Mouse (Mus musculus): ENCODE measurements around the gene Tfb2m.
A peak's percentile ranks its signal among the peaks of the same experiment; 100 is the strongest.

Gene Tfb2m

DNA sequence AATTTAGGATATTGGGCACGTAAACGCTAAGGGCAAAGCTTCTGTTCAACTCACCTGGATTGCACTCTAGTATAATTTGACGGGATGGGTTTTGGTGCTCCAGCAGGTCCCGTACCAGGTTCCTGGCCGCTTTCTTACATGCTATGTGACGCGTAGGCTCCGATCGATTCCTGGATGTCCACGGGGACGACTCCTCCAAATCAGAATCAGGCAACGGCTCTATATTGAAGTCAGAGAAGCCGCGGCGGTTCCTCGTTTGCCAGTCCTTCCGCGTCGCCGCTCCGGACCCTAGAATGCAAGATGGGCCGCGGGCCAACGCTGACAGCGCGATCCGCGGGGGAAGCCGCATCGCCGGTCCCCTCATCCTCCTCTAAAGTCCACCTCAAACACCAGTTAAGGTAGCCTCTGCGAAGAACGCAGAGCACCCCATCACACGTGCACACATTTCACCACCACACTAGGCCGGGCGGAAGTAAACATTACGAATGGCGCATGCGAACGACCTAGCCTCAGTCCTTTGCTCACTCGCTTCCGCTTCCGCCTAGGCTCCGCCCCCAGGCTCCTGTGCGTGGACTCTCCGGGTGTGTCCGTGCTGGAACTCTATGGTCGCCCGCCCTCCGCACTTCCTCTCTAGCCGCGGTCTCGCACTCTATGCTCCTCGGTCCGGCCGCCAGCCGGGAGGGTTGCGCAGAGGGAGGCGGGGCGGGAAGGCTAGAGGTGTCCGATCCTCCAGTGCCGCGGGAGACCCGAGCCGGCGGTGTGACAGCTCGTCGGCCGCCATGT, at the start of gene Tfb2m, which contains the start of gene Cnst:
TSS of gene Tfb2m (minus strand) at position 500 of the 783 bp plus-strand sequence.
TSS of gene Cnst (plus strand) at position 603 of the 783 bp plus-strand sequence.
- DNase-seq (ENCODE audit: low spot score in 2 of 2) = peak; percentile 98 to 99

DNA sequence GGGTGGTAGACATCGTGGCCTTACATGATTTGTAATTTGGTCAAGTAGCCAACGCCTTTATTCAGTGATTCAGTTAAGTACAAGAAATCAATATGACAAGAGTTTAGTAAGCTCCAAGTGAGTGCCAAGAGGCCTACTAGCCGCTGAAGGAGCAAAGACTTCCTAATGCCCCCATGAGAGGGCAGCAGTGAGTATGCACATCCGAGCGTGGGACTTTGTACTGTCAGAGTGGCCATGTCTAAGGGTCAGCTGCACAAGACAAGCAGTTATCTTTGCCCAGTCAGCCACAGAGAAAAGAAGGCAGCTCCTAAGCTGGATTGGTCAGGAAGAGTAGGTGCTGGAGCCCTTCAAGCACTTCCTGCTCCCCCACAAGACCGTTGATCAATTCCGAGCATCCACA, 46.9 kb upstream of the Tfb2m start:
- DNase-seq (ENCODE audit: low spot score in 2 of 2) = no peak

DNA sequence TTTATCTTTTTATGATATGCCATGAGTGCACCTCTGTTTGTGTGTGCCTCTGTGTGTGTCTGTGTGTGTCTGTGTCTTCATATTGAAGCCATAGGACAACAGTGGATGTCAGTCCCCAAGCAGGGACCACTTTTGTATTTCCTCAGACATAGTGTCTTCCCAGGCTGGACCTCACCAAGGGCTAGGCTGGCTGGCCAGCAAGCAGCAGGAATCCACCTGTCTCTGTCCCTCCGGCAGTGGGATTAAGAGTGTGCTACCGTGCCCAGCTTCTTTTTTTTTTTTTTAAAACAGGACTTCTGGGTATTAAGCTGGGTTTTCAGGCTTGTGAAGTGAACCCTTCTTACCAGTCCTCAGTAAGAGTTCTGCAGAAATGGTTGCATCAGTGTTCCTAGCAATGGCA, 46.1 kb upstream of the Tfb2m start:
- DNase-seq (ENCODE audit: low spot score in 2 of 2) = no peak

DNA sequence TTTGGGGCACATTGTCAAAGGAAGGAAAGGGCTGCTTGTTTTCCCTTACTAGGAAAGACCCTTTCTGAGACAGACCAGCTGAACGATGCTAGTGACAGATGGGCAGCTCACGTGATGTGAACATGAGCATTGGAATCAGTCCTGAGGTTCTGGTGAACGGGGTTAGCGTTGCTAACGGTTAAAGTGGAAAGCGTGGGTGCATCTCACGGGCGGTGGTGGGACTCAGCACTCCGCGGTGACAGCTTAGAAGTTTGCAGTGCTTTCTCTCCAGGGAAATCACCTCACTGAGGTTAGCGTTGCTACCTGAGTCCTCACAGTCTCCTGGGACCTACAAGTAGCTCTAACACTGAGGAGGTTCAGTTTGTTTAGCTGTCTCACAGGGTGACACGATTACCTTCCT, 45.6 kb upstream of the Tfb2m start:
- DNase-seq (ENCODE audit: low spot score in 2 of 2) = peak; percentile 36 to 64

DNA sequence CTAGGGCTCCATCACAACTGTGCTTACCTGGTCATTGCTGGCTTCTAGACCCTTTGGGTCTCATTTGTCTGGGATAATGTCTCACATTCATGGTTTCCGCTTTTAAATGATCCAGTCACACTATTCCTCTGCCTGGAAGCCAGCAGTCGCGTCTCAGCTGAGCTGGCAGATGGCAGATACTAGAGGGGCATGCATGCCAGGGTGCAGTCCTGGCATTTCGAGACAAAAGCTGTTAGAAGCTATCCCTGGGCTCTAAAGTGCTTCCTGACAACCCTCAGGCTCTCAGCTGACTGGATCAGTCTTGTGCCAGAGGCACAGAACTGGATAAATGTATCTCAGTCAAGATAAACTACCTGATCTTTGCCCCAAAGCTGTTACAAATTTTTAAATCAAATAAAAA, 42.2 kb upstream of the Tfb2m start:
- DNase-seq (ENCODE audit: low spot score in 2 of 2) = peak in 1 of 2 experiments; percentile 35

DNA sequence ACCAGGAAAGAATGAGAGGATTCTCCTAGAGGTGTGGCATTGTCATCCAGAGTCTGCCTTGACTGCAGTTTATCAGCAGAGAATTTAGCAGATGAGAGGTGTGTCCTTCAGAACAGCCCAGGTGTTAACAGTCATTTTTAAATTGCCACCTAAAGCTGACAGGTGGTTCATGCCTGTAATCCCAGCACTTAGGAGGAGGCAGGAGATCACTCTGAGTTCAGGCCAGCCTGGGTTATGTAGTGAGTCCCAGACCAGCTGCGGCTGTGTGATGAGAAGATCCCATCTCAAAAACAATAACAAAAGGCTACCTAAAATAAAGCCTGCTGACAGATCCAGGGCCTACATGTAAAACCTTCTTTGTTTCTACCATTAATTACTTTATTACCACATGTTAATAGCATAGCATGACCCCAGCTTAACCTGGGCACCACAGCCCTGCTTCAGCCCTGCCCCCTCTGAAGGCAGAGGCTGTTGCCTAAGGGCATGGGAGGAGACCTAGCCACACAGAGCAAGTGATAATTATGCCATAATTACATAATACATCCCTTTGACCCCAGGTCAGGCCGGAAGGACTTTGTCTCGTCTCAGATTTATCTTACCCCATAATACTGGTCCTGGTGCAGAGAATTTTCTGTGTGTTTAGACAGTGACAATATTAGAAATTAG, 40.5 kb upstream of the Tfb2m start:
- no peak for DNase-seq (ENCODE audit: low spot score in 2 of 2)

DNA sequence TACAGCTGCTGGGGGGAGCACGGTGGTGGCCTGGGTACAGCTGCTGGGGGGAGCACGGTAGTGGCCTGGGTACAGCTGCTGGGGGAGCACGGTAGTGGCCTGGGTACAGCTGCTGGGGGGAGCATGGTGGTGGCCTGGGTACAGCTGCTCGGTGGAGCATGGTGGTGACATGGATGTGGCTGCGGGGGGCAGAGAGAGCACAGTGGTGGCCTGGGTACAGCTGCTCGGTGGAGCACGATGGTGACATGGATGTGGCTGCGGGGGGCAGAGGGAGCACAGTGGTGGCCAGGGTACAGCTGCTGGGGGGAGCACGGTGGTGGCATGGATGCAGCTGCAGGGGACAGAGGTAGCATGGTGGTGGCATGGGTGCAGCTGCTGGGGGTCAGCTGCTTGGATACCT, 39.6 kb upstream of the Tfb2m start:
- DNase-seq (ENCODE audit: low spot score in 2 of 2) = no peak

DNA sequence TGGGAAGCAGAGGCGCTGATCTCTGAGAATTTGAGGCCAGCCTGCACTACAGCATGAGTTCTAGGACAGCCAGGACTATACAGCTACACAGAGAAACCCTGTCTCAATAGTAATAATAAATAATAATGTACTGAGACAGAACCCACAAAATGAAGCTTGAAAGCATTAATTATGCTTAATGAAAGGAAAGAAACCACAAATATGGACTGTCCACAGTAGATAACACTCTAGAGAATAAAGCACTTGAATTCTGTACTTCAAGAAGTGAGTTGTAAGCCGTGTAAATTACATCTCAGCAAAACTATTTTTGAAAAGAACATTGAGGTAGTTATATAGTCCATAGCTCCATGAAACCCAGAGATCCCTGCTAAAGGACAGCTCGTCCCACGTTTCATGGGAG, 38.2 kb upstream of the Tfb2m start:
- no peak for DNase-seq (ENCODE audit: low spot score in 2 of 2)

DNA sequence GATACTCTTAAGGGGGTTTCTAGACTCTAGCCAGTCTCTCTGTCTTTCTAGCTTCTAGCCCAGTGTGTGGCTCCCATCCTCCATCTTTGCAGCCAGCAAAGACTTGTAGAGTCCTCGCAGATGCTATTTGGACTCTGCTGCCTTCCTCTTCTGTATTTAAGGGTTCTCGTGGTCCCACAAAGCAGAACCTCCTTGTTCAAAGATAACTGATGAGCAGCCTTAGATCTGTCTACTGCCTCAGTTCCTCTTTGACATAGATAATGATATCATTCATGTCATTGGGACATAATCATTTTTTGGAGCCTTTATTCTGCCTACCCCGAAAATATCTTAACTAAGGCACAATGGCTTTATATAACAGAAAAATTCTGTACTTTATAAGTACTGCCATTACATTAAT, 37.0 kb upstream of the Tfb2m start:
- DNase-seq (ENCODE audit: low spot score in 2 of 2) = no peak

DNA sequence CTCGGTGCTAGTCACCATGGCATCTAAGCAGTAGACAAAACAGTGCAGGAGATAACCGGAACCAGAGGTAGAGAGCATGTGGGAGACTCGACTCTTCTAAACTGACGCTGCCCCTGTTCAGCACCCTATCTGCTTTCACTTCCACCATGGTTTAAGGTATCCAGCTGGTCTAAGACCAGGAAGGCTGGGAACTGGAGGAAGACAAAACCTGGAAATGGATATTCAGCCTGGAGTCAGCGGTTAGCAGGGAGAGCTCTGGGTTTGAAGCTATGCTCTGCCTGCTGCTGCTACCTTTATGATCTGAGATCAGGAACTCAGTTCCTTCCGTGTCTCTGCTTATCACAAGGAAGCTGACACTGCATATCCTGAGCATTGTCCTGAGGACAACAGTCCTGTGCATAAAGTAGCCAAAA, 36.0 kb upstream of the Tfb2m start:
- no peak for DNase-seq (ENCODE audit: low spot score in 2 of 2)

DNA sequence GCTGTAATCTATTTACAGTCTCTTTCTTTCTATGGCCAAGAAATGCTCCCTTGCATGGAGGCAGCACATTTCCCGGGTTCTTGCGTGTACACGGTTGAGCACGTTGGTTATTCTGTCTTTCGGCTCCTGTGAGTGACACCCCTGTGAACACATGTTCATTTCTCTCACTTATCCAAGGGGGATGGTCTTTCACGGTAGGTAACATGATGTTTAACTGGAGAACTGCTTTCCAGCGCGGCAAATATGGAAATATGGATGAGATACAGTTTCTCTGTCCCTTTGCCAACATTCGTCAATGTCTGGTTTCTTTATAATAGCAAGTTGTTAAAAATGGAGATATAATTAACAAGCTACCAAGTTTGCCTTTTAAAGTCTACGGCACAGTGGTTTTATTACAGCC, 35.4 kb upstream of the Tfb2m start:
- no peak for DNase-seq (ENCODE audit: low spot score in 2 of 2)

DNA sequence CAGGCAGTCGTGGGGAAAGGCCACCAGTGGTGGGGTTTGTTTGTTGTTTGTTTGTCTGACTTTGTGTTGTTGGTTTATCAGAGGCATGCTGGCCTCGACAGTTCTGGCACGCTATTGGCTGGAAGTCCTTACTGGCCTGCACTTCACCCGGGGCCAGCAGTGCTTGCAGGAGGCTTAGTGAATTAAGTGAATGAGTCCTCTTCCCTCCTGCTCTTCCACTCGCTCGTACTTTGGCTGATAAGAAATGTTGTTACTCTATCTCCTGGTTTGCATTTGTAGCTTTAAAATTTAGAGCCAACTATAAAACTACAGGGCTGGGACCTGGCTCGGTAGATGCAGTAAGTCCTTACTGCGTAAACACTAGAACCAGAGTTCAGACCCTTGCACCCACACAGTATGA, 34.1 kb upstream of the Tfb2m start:
- no peak for DNase-seq (ENCODE audit: low spot score in 2 of 2)

DNA sequence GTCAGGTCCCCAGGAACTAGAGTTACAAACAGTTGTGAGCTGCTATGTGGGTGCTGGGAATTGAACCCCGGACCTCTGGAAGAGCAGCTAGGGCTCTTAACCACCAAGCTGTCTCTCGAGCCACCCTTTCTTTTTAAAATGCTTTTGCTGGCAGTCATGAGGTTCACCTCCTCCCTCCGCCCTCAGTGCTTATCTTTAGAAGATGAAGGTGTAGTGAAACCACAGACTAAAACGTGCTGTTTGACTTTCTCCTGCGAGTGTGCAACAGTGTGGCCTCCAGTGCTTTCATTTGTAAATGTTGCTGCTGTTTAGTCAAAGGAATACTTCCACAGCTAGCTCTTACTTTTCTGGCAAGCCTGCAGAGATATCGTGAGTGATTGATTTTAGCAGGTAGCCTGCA, 32.6 kb upstream of the Tfb2m start:
- peak in 1 of 2 experiments; percentile 27 for DNase-seq (ENCODE audit: low spot score in 2 of 2)

DNA sequence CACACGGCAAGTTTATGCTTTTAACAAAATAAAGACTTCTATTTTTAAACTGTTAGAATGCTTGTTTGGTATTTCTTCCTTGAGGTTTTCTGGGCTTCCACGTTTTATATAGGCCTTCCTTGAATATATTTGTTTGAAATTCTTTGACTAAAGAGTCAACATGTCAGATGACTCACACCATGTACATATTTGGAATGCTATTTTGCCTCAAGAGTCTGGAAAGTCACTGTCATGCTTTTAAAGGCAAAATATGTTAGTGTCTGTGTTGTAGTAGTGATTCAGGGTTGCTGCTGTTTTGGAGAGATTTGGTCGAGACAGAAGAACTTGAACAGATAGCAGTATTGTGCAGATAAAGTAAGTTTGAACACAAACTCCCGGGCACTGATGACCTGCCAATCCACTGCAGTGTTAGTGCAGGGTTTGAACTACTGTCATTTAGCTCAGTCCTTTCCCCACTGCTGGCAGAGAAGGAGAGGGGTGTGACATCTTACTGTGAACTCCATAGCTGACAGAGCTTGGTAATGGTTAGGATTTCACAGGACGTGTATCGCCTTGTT, 27.7 kb upstream of the Tfb2m start:
- no peak for DNase-seq (ENCODE audit: low spot score in 2 of 2)

DNA sequence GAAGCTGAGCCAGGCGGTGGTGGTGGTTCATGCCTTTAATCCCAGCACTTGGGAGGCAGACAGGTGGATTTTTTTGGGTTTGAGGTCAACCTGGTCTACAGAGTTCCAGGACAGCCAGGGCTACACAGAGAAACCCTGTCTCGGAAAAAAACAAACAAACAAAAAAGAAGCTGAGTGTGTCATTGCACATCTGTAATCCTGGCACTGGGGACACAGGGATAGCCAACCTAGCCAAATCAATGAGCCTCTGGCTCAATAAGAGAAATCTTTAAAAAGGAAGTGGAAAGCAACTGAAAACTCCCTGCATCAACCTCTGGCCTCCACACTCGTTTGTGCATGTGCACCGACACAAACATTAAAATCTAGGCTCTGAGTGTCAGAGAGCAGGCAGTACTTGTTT, 25.6 kb upstream of the Tfb2m start:
- no peak for DNase-seq (ENCODE audit: low spot score in 2 of 2)

DNA sequence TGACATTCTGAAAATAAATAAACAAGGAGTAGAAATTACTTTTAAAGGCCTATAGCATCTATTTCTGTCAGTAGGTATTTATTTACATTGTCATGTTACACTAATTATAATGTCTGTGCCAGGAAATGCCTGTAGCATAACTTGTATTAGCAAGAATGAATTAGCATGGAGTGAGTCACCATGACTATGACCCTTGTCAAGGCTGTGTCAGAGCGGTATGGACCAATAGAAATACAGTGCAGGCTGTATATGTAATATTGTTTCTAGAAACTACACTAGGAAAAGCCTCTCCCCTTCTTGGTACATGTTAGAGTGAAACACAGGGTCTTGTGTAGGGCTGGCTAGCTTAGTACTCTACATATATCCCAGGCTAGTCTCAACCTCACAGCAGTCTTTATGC, 24.4 kb upstream of the Tfb2m start:
- no peak for DNase-seq (ENCODE audit: low spot score in 2 of 2)

DNA sequence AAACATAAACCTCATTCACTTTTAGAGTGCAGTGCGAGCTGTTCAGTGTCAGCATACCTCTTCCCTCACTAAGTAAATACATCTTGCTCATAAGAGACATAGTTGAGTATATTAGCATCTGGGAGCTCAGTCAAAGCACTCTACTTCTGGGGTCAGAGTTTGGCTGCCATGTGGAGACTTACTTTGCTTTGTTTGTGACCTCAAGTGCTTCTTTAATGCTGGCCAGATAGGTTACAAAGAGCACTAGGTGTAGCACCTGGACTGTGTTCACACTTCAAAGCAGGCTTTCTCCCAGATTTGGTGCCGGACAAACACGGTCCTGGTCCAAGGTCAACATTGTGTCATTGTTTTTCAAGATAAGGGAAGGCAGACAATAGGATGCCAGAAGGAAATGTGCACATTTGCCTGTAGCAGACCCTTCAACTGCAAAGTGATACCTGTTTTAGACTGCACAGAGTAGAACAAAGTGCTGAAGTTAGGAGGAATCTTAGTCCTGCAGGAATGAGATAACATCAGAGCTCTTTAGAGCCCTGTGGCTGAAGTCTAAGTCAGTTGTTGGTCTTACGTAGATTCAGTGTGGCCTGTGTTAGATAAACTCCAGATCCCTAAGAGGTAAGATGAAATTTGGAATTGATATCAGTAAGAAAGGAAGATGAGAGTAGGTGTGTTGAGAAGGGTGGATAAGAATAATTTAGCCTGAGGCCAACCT, 22.8 kb upstream of the Tfb2m start:
- DNase-seq (ENCODE audit: low spot score in 2 of 2) = no peak

DNA sequence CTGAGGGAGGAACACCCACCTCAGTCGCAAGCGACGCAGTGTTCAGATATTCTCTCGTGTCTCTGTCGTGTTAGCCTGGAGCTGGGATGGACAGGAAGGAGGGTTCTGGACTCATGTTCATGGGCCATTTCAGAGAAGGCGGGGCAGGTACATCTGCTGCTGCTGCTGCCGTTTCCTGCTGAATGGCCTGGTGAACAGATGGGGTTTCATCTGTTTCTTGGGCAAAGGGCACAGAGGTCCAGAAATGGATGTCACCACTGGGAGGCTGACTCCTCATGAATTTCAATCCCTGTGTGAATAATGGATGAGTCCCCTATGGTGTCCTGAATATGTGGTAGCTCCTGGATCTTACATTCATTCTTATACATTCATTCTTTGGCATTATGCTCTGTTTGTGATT, 21.5 kb upstream of the Tfb2m start:
- DNase-seq (ENCODE audit: low spot score in 2 of 2) = no peak

DNA sequence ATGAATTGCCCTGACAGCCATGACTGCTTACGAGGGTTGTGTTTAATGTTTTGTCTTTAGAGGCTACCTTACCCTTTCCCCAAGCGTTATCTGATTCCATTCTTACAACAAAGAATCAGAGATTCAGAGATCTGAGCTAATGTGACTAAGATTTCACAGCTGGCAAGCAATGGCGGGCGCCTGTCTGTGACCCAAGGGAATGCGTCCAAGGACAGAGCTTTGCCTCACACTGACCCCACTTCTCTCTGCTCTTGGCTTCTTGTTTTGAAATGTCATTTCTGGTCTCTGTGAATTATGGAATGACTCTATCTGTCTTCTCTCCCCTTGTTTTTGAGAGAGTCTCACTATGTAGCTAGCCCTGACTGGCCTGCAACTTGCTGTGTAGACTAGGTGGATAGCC, 17.9 kb upstream of the Tfb2m start:
- no peak for DNase-seq (ENCODE audit: low spot score in 2 of 2)

DNA sequence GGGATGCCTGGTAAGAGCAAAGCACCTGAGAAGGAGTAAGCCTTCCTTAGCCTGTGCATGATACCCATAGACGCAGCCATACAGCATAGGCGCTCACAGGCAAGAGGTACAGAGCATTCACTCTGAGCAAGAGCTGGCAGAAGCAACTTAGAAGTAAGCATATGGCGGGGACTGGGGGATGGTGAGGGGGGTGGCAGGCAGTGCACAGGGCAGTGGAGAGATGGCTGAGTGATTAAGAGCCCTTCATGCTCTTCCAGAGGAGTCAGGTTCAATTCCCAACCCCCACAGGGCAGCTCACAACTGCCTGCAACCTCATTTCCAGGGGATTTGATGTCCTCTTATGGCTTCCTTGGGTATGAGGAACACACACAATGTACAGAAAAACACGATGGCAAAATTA, 17.1 kb upstream of the Tfb2m start:
- DNase-seq (ENCODE audit: low spot score in 2 of 2) = no peak

DNA sequence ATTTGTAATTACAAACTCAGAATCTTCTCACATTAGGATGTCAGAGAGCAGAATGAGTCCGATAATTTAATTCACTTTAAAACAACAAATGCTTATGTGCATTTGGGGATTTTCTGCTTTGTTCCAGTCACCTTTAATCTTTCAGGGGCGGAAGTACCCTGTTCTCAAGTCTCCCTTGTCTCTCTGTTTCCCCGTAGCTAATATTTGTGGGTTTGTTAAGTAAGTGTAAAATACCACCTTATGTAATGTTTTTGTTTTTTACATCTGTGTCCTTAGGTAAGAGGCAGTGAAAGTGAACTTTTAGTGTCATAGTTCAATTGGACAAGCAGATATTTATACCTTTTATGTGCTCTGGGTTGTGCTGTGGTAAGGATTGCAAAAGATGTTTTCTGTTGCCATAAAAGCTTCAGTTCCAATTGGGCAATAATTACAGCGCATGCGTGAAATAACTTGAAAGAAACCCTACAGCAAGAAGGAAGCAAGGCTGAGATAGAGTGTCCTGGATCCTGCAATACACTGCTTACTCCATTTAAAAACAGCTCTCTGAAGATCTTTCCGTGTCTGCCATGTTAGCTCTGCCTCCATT, 14.9 kb upstream of the Tfb2m start:
- no peak for DNase-seq (ENCODE audit: low spot score in 2 of 2)
